ENCODE assay signal across 27 mouse cellular contexts in genomic region chr4:145302106-145302505, GRCm38 (mm10). TPM values are rescaled to one million over a fixed set of nuclear protein-coding genes. Genes with fewer than 3 reads are reported as not detected.
A peak's percentile ranks its signal among the peaks of the same experiment; 100 is the strongest.
DNase-seq lines count a peak whose midpoint lies in the region; ATAC-seq and TF ChIP-seq lines count a peak whose summit lies in the region.
"Had no signal": no experiment of that assay in that cellular context is flagged by ENCODE, and none has a peak within 500 bp of the region (broad histone marks: within the 10 kb centered on the region; RNA-seq: fewer than 3 reads in every experiment).

No protein-coding gene starts in this region.

- no peak overlapping the region for H3K4me3 ChIP-seq in thymus, adult 2 months (ENCODE audit: control insufficient read depth, insufficient read depth, low read length)
- no peak overlapping the region for H3K4me3 ChIP-seq in neural tube, embryonic 15.5 days (replicated peaks)
- H3K4me3 ChIP-seq: embryonic facial prominence, embryonic 12.5 days; embryonic facial prominence, embryonic 15.5 days; heart, adult 2 months; heart, embryonic 10.5 days; heart, embryonic 13.5 days; hindbrain, embryonic 15.5 days had no signal

- peak; percentile 31 for DNase-seq in thymus, adult 2 months
- DNase-seq in thymus, postnatal 14 days, result peak; percentile 61
- DNase-seq in thymus, postnatal 4 days, result peak; percentile 49
- DNase-seq in gastrocnemius, postnatal 10 days, result no peak
- no peak for DNase-seq in testis, postnatal 14 days (ENCODE audit: low spot score)
- DNase-seq: adrenal gland, adult 2 months; adrenal gland, postnatal 14 days; B cell, adult 2 months; cerebellum, adult 11 months; cerebellum, adult 2 months; cerebellum, adult 9-11 months; cerebellum, postnatal 25 days; forebrain, postnatal 0 days; gastrocnemius, postnatal 36 days; heart, adult 2 months; heart, postnatal 14 days; heart, postnatal 4 days had no signal

- no peak for TF ChIP-seq CTCF in thymus, adult 2 months (IDR thresholded peaks at IDR 0.05; ENCODE audit: borderline replicate concordance, control insufficient read depth, extremely low read depth, insufficient read depth, low read length, poor library complexity)

- H3K9ac ChIP-seq in neural tube, embryonic 15.5 days (replicated peaks), result no peak overlapping the region
- H3K9ac ChIP-seq: embryonic facial prominence, embryonic 12.5 days; embryonic facial prominence, embryonic 15.5 days; forebrain, postnatal 0 days; heart, embryonic 13.5 days; hindbrain, embryonic 15.5 days had no signal

- peaks cover 36% of the 10 kb centered on the region for H3K4me1 ChIP-seq in thymus, adult 2 months (replicated peaks; ENCODE audit: control insufficient read depth, insufficient read depth, low read length)
- H3K4me1 ChIP-seq in neural tube, embryonic 15.5 days, result no peaks in the 10 kb centered on the region
- H3K4me1 ChIP-seq: embryonic facial prominence, embryonic 12.5 days; embryonic facial prominence, embryonic 15.5 days; heart, embryonic 10.5 days; heart, embryonic 13.5 days; hindbrain, embryonic 15.5 days had no signal

- H3K9me3 ChIP-seq in neural tube, embryonic 15.5 days (replicated peaks), result no peaks in the 10 kb centered on the region
- H3K9me3 ChIP-seq: embryonic facial prominence, embryonic 12.5 days; embryonic facial prominence, embryonic 15.5 days; heart, embryonic 10.5 days; heart, embryonic 13.5 days; hindbrain, embryonic 15.5 days had no signal

- no peaks in the 10 kb centered on the region for H3K36me3 ChIP-seq in thymus, adult 2 months (ENCODE audit: control insufficient read depth, insufficient read depth, low read length)
- H3K36me3 ChIP-seq in neural tube, embryonic 15.5 days, result no peaks in the 10 kb centered on the region
- H3K36me3 ChIP-seq: embryonic facial prominence, embryonic 12.5 days; embryonic facial prominence, embryonic 15.5 days; heart, embryonic 10.5 days; heart, embryonic 13.5 days; hindbrain, embryonic 15.5 days had no signal

- 20% methylated on average over 3 of the region's 3 CpGs for WGBS in thymus, adult 2 months
- 85% methylated on average over 3 of the region's 3 CpGs for WGBS in neural tube, embryonic 15.5 days

- H3K27ac ChIP-seq in thymus, adult 2 months (ENCODE audit: control insufficient read depth, insufficient read depth, low read length), result peak overlapping the region; percentile 46
- H3K27ac ChIP-seq in neural tube, embryonic 15.5 days (replicated peaks), result no peak overlapping the region
- H3K27ac ChIP-seq: embryonic facial prominence, embryonic 12.5 days; embryonic facial prominence, embryonic 15.5 days; heart, adult 2 months; heart, embryonic 10.5 days; heart, embryonic 13.5 days; hindbrain, embryonic 15.5 days had no signal

- peak; percentile 24 for ATAC-seq in CD4-positive, CD25-positive, alpha-beta regulatory T cell, adult 4 months
- no peak for ATAC-seq in neural tube, embryonic 15.5 days (ENCODE audit: low FRiP score)
- ATAC-seq: forebrain, embryonic 14.5 days; forebrain, postnatal 0 days; Patski had no signal

- no peaks in the 10 kb centered on the region for H3K27me3 ChIP-seq in thymus, adult 2 months (ENCODE audit: control insufficient read depth, insufficient read depth, low read length)
- no peaks in the 10 kb centered on the region for H3K27me3 ChIP-seq in neural tube, embryonic 15.5 days (replicated peaks)
- H3K27me3 ChIP-seq: embryonic facial prominence, embryonic 12.5 days; embryonic facial prominence, embryonic 15.5 days; heart, embryonic 13.5 days; hindbrain, embryonic 15.5 days; Patski had no signal

- H3K4me2 ChIP-seq in neural tube, embryonic 15.5 days, result no peak overlapping the region
- H3K4me2 ChIP-seq: embryonic facial prominence, embryonic 12.5 days; embryonic facial prominence, embryonic 15.5 days; heart, embryonic 13.5 days; hindbrain, embryonic 15.5 days had no signal

- TF ChIP-seq POLR2A in thymus, adult 2 months (IDR thresholded peaks at IDR 0.05; ENCODE audit: control insufficient read depth, extremely low read depth, insufficient read depth, low read length, poor library complexity), result no peak

RNA-seq across cellular contexts. Expression of gene Tnfrsf8, which starts 12.9 kb away (rescaled TPM):
- 10 to 100 TPM; 11.5 to 26.5 TPM for polyA plus RNA-seq in CD4-positive, CD25-positive, alpha-beta regulatory T cell, adult 4 months (2017; shearing (Covaris generic))
- polyA plus RNA-seq in thymus, adult 2 months (2012; rRNA removed), result 12.2 and 13.5 TPM in 2 replicates
- 0.14 and 2.7 TPM in 2 replicates for polyA plus RNA-seq in neural tube, embryonic 15.5 days (2015; fragmentation: Nextera tagmentation; extraction: Ambion mirVana)
- total RNA-seq in gastrocnemius, postnatal 10 days (2021), result under 1 TPM; 0.23 to 0.47 TPM
- polyA plus RNA-seq: forebrain, embryonic 11.5 days; heart, embryonic 10.5 days had no signal

RNA-seq across cellular contexts. Expression of gene Tnfrsf1b, which starts 55.4 kb away (rescaled TPM):
- 100 to 1,000 TPM; 115 to 174 TPM for polyA plus RNA-seq in CD4-positive, CD25-positive, alpha-beta regulatory T cell, adult 4 months (2017; shearing (Covaris generic))
- polyA plus RNA-seq in thymus, adult 2 months (2012; rRNA removed), result 46.5 and 48.1 TPM in 2 replicates
- 4.5 and 6.9 TPM in 2 replicates for polyA plus RNA-seq in neural tube, embryonic 15.5 days (2015; fragmentation: Nextera tagmentation; extraction: Ambion mirVana)
- 1 to 10 TPM; 4.4 to 5.8 TPM for total RNA-seq in gastrocnemius, postnatal 10 days (2021)

Comparison
In these comparisons a context has a peak if more than half of its experiments do, and no peak if none do; other contexts are left out.
1. DNase-seq: peak in thymus, adult 2 months (single experiment), thymus, postnatal 14 days (single experiment) and thymus, postnatal 4 days (single experiment); none in gastrocnemius, postnatal 10 days (single experiment) and testis, postnatal 14 days (single experiment).